17 mouse cellular contexts compared by ENCODE assay signal in the genomic region with DNA sequence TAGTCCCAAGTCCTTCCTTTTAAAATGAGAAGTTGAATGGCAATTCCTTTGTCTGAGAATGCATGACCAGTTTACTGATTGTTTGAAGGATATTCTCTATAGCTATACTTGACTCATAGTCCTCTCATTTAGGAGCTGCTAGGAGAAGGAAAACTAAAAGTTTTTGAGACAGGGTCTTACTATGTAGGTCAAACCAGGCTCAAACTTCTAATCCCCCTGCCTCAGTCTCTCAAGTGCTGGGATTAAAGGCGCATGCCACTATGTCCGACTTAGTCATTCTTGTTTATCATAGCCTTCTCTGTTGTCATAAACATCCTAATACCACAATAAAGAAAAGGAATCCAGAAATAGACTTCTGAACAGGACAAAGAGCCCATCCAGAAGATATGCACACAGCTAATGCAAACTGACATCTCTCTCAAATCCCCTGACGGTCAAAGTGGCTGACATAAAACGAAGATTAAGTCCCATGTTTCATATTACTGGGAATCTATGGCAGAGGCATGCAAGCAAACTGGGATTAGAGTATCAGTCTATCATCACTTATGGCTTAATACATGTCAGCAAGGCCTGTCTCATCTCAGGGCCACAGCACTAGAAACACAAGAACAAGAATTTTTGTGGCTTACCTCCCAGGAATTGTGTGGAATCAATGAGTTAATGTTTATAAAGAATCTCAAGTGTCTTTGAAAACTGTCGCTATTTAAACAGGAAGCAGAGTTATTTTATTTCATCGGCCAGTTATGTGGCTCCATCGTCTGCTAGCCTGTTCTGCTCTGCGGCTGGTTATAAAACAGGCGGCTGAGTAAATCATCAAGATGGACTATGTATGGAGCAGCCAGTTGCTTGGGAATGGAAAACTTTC.
DNase-seq lines count a peak whose midpoint lies in the region; ATAC-seq lines count a peak whose summit lies in the region.
"Had no signal": no experiment of that assay in that cellular context is flagged by ENCODE, and none has a peak within 500 bp of the region (broad histone marks: within the 10 kb centered on the region; RNA-seq: fewer than 3 reads in every experiment).

No protein-coding gene starts in this region.

- no peak overlapping the region for H3K4me3 ChIP-seq in embryonic facial prominence, embryonic 11.5 days (ENCODE audit: low read depth, low read length)
- no peak overlapping the region for H3K4me3 ChIP-seq in embryonic facial prominence, embryonic 10.5 days
- H3K4me3 ChIP-seq in forebrain, embryonic 16.5 days (replicated peaks; ENCODE audit: low read length), result no peak overlapping the region
- H3K4me3 ChIP-seq: limb, embryonic 15.5 days; neural tube, embryonic 12.5 days had no signal

- no peaks in the 10 kb centered on the region for H3K27me3 ChIP-seq in embryonic facial prominence, embryonic 11.5 days (ENCODE audit: control insufficient read depth, insufficient read depth, low read length)
- no peaks in the 10 kb centered on the region for H3K27me3 ChIP-seq in embryonic facial prominence, embryonic 10.5 days (replicated peaks; ENCODE audit: low read depth, poor library complexity, severe bottlenecking)
- no peaks in the 10 kb centered on the region for H3K27me3 ChIP-seq in forebrain, embryonic 16.5 days (replicated peaks; ENCODE audit: control insufficient read depth, insufficient read depth, low read length)
- H3K27me3 ChIP-seq: limb, embryonic 15.5 days; neural tube, embryonic 12.5 days had no signal

- ATAC-seq in embryonic facial prominence, embryonic 11.5 days (replicated peaks; ENCODE audit: insufficient number of reproducible peaks, low FRiP score, low TSS enrichment, low read depth), result no peak
- ATAC-seq in forebrain, embryonic 16.5 days, result no peak
- ATAC-seq: forebrain, postnatal 0 days; hindbrain, postnatal 0 days; liver, postnatal 0 days had no signal

- H3K4me1 ChIP-seq in embryonic facial prominence, embryonic 11.5 days (ENCODE audit: control insufficient read depth, insufficient read depth, low read length), result no peaks in the 10 kb centered on the region
- no peaks in the 10 kb centered on the region for H3K4me1 ChIP-seq in embryonic facial prominence, embryonic 10.5 days
- no peaks in the 10 kb centered on the region for H3K4me1 ChIP-seq in forebrain, embryonic 16.5 days (replicated peaks; ENCODE audit: control insufficient read depth, insufficient read depth, low read length)
- H3K4me1 ChIP-seq: limb, embryonic 15.5 days; neural tube, embryonic 12.5 days had no signal

- 57% methylated on average over 9 of the region's 9 CpGs for WGBS in embryonic facial prominence, embryonic 11.5 days
- WGBS in embryonic facial prominence, embryonic 10.5 days, result 74% methylated on average over 9 of the region's 9 CpGs
- 88% methylated on average over 9 of the region's 9 CpGs for WGBS in forebrain, embryonic 16.5 days

- no peak overlapping the region for H3K27ac ChIP-seq in embryonic facial prominence, embryonic 11.5 days (replicated peaks; ENCODE audit: low read depth, low read length)
- no peak overlapping the region for H3K27ac ChIP-seq in embryonic facial prominence, embryonic 10.5 days (replicated peaks)
- no peak overlapping the region for H3K27ac ChIP-seq in forebrain, embryonic 16.5 days (ENCODE audit: low read length)
- H3K27ac ChIP-seq: hindbrain, postnatal 0 days; limb, embryonic 15.5 days; neural tube, embryonic 12.5 days had no signal

- peak; percentile 18 for DNase-seq in embryonic facial prominence, embryonic 11.5 days (ENCODE audit: low spot score)
- no peak for DNase-seq in embryonic facial prominence, embryonic 10.5 days (ENCODE audit: low spot score)
- DNase-seq in kidney, postnatal 4 days, result peak; percentile 19 to 45
- no peak for DNase-seq in kidney, adult 8-10 months
- peak; percentile 61 for DNase-seq in Muller cell, postnatal 12 days (ENCODE audit: inconsistent ontology term)
- DNase-seq in mesoderm, embryonic 11.5 days (ENCODE audit: low read depth, low spot score), result peak; percentile 14
- no peak for DNase-seq in embryo, embryonic 9.5 days (ENCODE audit: extremely low spot score)
- DNase-seq: adrenal gland, postnatal 25 days; cerebellum, adult 9-11 months; forebrain, postnatal 0 days; heart, postnatal 4 days; liver, postnatal 0 days; thymus, postnatal 25 days had no signal

- no peaks in the 10 kb centered on the region for H3K9me3 ChIP-seq in embryonic facial prominence, embryonic 11.5 days (replicated peaks; ENCODE audit: control insufficient read depth, low read length)
- H3K9me3 ChIP-seq in embryonic facial prominence, embryonic 10.5 days, result no peaks in the 10 kb centered on the region
- no peaks in the 10 kb centered on the region for H3K9me3 ChIP-seq in forebrain, embryonic 16.5 days (ENCODE audit: control insufficient read depth, low read length)
- H3K9me3 ChIP-seq: limb, embryonic 15.5 days; neural tube, embryonic 12.5 days had no signal

- H3K9ac ChIP-seq in embryonic facial prominence, embryonic 11.5 days (replicated peaks; ENCODE audit: low read length), result no peak overlapping the region
- no peak overlapping the region for H3K9ac ChIP-seq in forebrain, embryonic 16.5 days (replicated peaks; ENCODE audit: low read depth, low read length)
- H3K9ac ChIP-seq: forebrain, postnatal 0 days; limb, embryonic 15.5 days; liver, postnatal 0 days; neural tube, embryonic 12.5 days had no signal

- H3K4me2 ChIP-seq in embryonic facial prominence, embryonic 11.5 days (ENCODE audit: low read depth, low read length), result no peak overlapping the region
- no peak overlapping the region for H3K4me2 ChIP-seq in forebrain, embryonic 16.5 days (ENCODE audit: low read length)
- H3K4me2 ChIP-seq: limb, embryonic 15.5 days; neural tube, embryonic 12.5 days had no signal

- H3K36me3 ChIP-seq in embryonic facial prominence, embryonic 11.5 days (replicated peaks; ENCODE audit: control insufficient read depth, insufficient read depth, low read depth, low read length), result no peaks in the 10 kb centered on the region
- H3K36me3 ChIP-seq in embryonic facial prominence, embryonic 10.5 days (replicated peaks), result peaks cover 33% of the 10 kb centered on the region
- H3K36me3 ChIP-seq in forebrain, embryonic 16.5 days (ENCODE audit: control insufficient read depth, insufficient read depth), result no peaks in the 10 kb centered on the region
- H3K36me3 ChIP-seq: neural tube, embryonic 12.5 days had no signal

Comparison
In these comparisons a context has a peak if more than half of its experiments do, and no peak if none do; other contexts are left out.
1. DNase-seq: peak in embryonic facial prominence, embryonic 11.5 days (single experiment), kidney, postnatal 4 days (2 of 2), Muller cell, postnatal 12 days (single experiment) and mesoderm, embryonic 11.5 days (single experiment); none in embryonic facial prominence, embryonic 10.5 days (single experiment), kidney, adult 8-10 months (0 of 2) and embryo, embryonic 9.5 days (single experiment).